Mouse (Mus musculus): Measurements from ENCODE around the gene Ssc4d.

Ssc4d gene

GRCm38 (mm10) chr5:135974365-135974764 lies at the start of gene Ssc4d:
Ssc4d (minus strand) TSS chr5:135974531.
- no peak for DNase-seq (ENCODE audit: low spot score)

- DNase-seq (ENCODE audit: low spot score) = peak; percentile 86
Observed at GRCm38 (mm10) chr5:136019907-136020306, 45.6 kb upstream of the Ssc4d start.

GRCm38 (mm10) chr5:136018726-136019125 lies 44.4 kb upstream of the Ssc4d start:
- DNase-seq (ENCODE audit: low spot score) = peak; percentile 76

- DNase-seq (ENCODE audit: low spot score) = no peak
Observed at GRCm38 (mm10) chr5:136017262-136017661, 42.9 kb upstream of the Ssc4d start.

- peak; percentile 88 for DNase-seq (ENCODE audit: low spot score)
Observed at GRCm38 (mm10) chr5:136016014-136016876, 41.9 kb upstream of the Ssc4d start.

GRCm38 (mm10) chr5:136015586-136015985 lies 41.3 kb upstream of the Ssc4d start:
- peak; percentile 75 for DNase-seq (ENCODE audit: low spot score)

GRCm38 (mm10) chr5:136014877-136015276 lies 40.5 kb upstream of the Ssc4d start:
- DNase-seq (ENCODE audit: low spot score) = peak; percentile 46

GRCm38 (mm10) chr5:136007745-136008144 lies 33.4 kb upstream of the Ssc4d start:
- peak; percentile 72 for DNase-seq (ENCODE audit: low spot score)

- no peak for DNase-seq (ENCODE audit: low spot score)
Observed at GRCm38 (mm10) chr5:136004537-136004936, 30.2 kb upstream of the Ssc4d start.

GRCm38 (mm10) chr5:136002751-136003151 lies 28.4 kb upstream of the Ssc4d start:
- no peak for DNase-seq (ENCODE audit: low spot score)

- no peak for DNase-seq (ENCODE audit: low spot score)
Observed at GRCm38 (mm10) chr5:136002325-136002724, 28.0 kb upstream of the Ssc4d start.

GRCm38 (mm10) chr5:136001222-136001621 lies 26.9 kb upstream of the Ssc4d start:
- DNase-seq (ENCODE audit: low spot score) = no peak

GRCm38 (mm10) chr5:135996162-135996561 lies 21.8 kb upstream of the Ssc4d start:
- DNase-seq (ENCODE audit: low spot score) = peak; percentile 38

- DNase-seq (ENCODE audit: low spot score) = peak; percentile 88
Observed at GRCm38 (mm10) chr5:135994725-135995687, 20.7 kb upstream of the Ssc4d start, which contains the start of gene Dtx2. Dtx2 (plus strand) TSS chr5:135994800.

- no peak for DNase-seq (ENCODE audit: low spot score)
Observed at GRCm38 (mm10) chr5:135994335-135994724, 20.0 kb upstream of the Ssc4d start.

- no peak for DNase-seq (ENCODE audit: low spot score)
Observed at GRCm38 (mm10) chr5:135993381-135993965, 19.1 kb upstream of the Ssc4d start.

GRCm38 (mm10) chr5:135990601-135991000 lies 16.3 kb upstream of the Ssc4d start:
- DNase-seq (ENCODE audit: low spot score) = no peak

GRCm38 (mm10) chr5:135987248-135987647 lies 12.9 kb upstream of the Ssc4d start:
- peak; percentile 69 for DNase-seq (ENCODE audit: low spot score)

- no peak for DNase-seq (ENCODE audit: low spot score)
Observed at GRCm38 (mm10) chr5:135984546-135985044, 10.3 kb upstream of the Ssc4d start.

GRCm38 (mm10) chr5:135982398-135982797 lies 8.1 kb upstream of the Ssc4d start:
- DNase-seq (ENCODE audit: low spot score) = peak; percentile 91

- DNase-seq (ENCODE audit: low spot score) = no peak
Observed at GRCm38 (mm10) chr5:135979904-135980303, 5.6 kb upstream of the Ssc4d start, which contains the start of gene Zp3. Zp3 (plus strand) TSS chr5:135980099.

GRCm38 (mm10) chr5:135979381-135979780 lies 5.0 kb upstream of the Ssc4d start:
- no peak for DNase-seq (ENCODE audit: low spot score)
